Mouse (Mus musculus): ENCODE results near the gene Avpr1b. TPM values are rescaled to one million over a fixed set of nuclear protein-coding genes. Genes with fewer than 3 reads are reported as not detected.

Avpr1b gene
- total RNA-seq, 4 experiments from 2014 or later: not detected

Other genes with a start within 250 kb of the Avpr1b start
- gene Srgap2, start 71.9 kb upstream of the Avpr1b start, total RNA-seq (2022): 10 to 100 TPM; 23.5 to 40.0 (median 32.9) TPM
- gene Fam72a, start 71.3 kb upstream of the Avpr1b start, total RNA-seq (2022): 1 to 10 TPM in 2 of 4 experiments, under 1 TPM in 2; 0.77 to 1.7 (median 1.1) TPM
- gene Ctse, start 39.1 kb downstream of the Avpr1b start, total RNA-seq (2022): under 1 TPM; 0.43 to 0.81 (median 0.50) TPM
- gene Rab7b, start 89.5 kb downstream of the Avpr1b start, total RNA-seq (2022): 10 to 100 TPM in 2 of 4 experiments, 1 to 10 TPM in 2; 6.6 to 17.4 (median 11.0) TPM
- under 1 TPM in 3 of 4 experiments, not detected in 1; 0.06 to 0.28 (median 0.23) TPM for gene Slc26a9, start 144.8 kb downstream of the Avpr1b start, total RNA-seq (2022)
- gene Pm20d1, start 198.1 kb downstream of the Avpr1b start, total RNA-seq (2022): 10 to 100 TPM in 2 of 4 experiments, 1 to 10 TPM in 2; 6.2 to 15.0 (median 10.6) TPM
- 10 to 100 TPM; 49.1 to 57.2 (median 53.0) TPM for gene Slc41a1, start 228.3 kb downstream of the Avpr1b start, total RNA-seq (2022)